Mouse (Mus musculus): ENCODE measurements around the gene Adarb2. TPM values are rescaled to one million over a fixed set of nuclear protein-coding genes. Genes with fewer than 3 reads are reported as not detected.

The Adarb2 gene
- polyA plus RNA-seq, 1 experiment, result not detected

DNA sequence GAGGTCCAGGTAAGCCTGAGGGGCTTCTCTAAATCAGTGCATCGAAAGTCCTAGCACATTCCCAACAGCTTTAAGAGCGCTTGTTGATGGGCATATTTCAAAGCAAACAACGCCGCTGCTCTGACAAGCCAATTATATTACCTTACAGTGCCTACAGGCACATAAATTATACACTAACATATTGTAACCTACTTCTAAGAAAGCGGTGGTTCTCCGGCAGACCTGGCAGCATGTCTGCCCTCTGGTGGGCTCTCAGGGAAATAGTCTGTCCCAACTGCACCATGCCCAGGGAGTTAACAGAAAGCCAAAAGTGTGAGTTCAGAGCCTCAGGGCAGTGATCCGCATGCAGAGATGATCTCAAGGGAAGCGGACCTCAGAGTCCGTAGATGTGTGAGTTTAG is 582.5 kb downstream of the Adarb2 start:
- H3K4me1 ChIP-seq (ENCODE audit: control insufficient read depth, insufficient read depth, low read length), result no peaks in the 10 kb centered on the region
- no peak overlapping the region for H3K4me3 ChIP-seq (replicated peaks; ENCODE audit: extremely low read depth, low read depth, low read length)
- TF ChIP-seq POLR2A (IDR thresholded peaks at IDR 0.05; ENCODE audit: borderline replicate concordance, extremely low read depth, low read depth, low read length) (no peak), CTCF (IDR thresholded peaks at IDR 0.05; ENCODE audit: insufficient read depth, low read length) (peak; percentile 81)
- 32% methylated on average over 9 of the region's 9 CpGs for WGBS
- peak; percentile 24 for DNase-seq

DNA sequence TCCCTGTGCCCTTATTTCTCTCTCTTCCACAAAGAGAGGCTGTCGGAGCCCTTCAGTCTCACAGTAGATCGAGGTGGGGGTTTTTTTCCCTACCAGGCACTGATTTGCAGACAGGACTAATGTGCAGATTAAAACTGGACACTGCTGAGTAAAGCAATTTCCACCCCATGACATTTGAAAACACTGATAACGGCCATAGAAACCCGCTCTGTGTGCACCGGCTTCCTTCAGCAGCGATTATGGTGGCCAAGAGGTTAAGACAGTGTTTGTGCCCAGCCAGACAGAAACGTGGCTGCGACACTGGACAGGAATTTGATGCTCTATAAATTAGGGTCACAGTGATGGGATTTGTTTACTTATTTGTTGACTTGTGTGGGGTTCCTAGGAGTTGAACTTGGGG is 590.6 kb downstream of the Adarb2 start:
- 56% methylated on average over 8 of the region's 8 CpGs for WGBS
- no peak overlapping the region for H3K4me3 ChIP-seq (replicated peaks; ENCODE audit: extremely low read depth, low read depth, low read length)
- H3K4me1 ChIP-seq (ENCODE audit: control insufficient read depth, insufficient read depth, low read length), result no peaks in the 10 kb centered on the region
- no peak for DNase-seq
- TF ChIP-seq POLR2A (IDR thresholded peaks at IDR 0.05; ENCODE audit: borderline replicate concordance, extremely low read depth, low read depth, low read length) (no peak), CTCF (IDR thresholded peaks at IDR 0.05; ENCODE audit: insufficient read depth, low read length) (no peak)

GRCm38 (mm10) chr13:8800576-8800975 is 597.9 kb downstream of the Adarb2 start:
- Histone ChIP-seq H3K4me3 (replicated peaks; ENCODE audit: extremely low read depth, low read depth, low read length) (no peak overlapping the region), H3K4me1 (ENCODE audit: control insufficient read depth, insufficient read depth, low read length) (no peaks in the 10 kb centered on the region)
- no peak for DNase-seq
- WGBS, result 66% methylated on average over 6 of the region's 6 CpGs
- TF ChIP-seq POLR2A (IDR thresholded peaks at IDR 0.05; ENCODE audit: borderline replicate concordance, extremely low read depth, low read depth, low read length) (no peak), CTCF (IDR thresholded peaks at IDR 0.05; ENCODE audit: insufficient read depth, low read length) (no peak)

- no peak overlapping the region for H3K4me3 ChIP-seq (replicated peaks; ENCODE audit: extremely low read depth, low read depth, low read length)
- TF ChIP-seq CTCF (IDR thresholded peaks at IDR 0.05; ENCODE audit: insufficient read depth, low read length) (no peak), POLR2A (IDR thresholded peaks at IDR 0.05; ENCODE audit: borderline replicate concordance, extremely low read depth, low read depth, low read length) (no peak)
- no peaks in the 10 kb centered on the region for H3K4me1 ChIP-seq (ENCODE audit: control insufficient read depth, insufficient read depth, low read length)
- WGBS, result 91% methylated on average over 2 of the region's 2 CpGs
- DNase-seq, result no peak
Observed at GRCm38 (mm10) chr13:8805931-8806330, 603.3 kb downstream of the Adarb2 start.
